Mouse (Mus musculus) skeletal muscle tissue, postnatal 0 days (tissue): ENCODE results near the gene Nae1. TPM values are rescaled to one million over a fixed set of nuclear protein-coding genes. Genes with fewer than 3 reads are reported as not detected.

Experiments
- polyA plus RNA-seq: library from polyadenylated mRNA; unstranded; fragments of >200 nt; fragmentation: Nextera tagmentation; extraction: Ambion mirVana; gene quantifications from 2 replicates; pipeline ENCODE4 v1.2.1, GENCODE M21; 2015

The Nae1 gene
- 60.7 and 62.2 TPM in 2 replicates for polyA plus RNA-seq

GRCm38 (mm10) chr8:104533971-104534778, at the start of gene Nae1, which contains the start of gene Car7:
TSS of gene Nae1 (minus strand) at chr8:104534637.
TSS of gene Car7 (plus strand) at chr8:104534689.

GRCm38 (mm10) chr8:104509061-104510006, 25.1 kb downstream of the Nae1 start, which contains the start of gene Terb1:
TSS of gene Terb1 (minus strand) at chr8:104509910.

Other genes with a start within 250 kb of the Nae1 start
- gene Cmtm2a, start 241.5 kb downstream of the Nae1 start, polyA plus RNA-seq = not detected in 2 replicates
- gene Gm45711, start 224.6 kb downstream of the Nae1 start, polyA plus RNA-seq = not detected in 2 replicates
- not detected in 2 replicates for gene Cmtm1, start 224.5 kb downstream of the Nae1 start, polyA plus RNA-seq
- gene Gm11020, start 213.1 kb downstream of the Nae1 start, polyA plus RNA-seq = not detected in 2 replicates
- gene Cmtm2b, start 212.4 kb downstream of the Nae1 start, polyA plus RNA-seq = not detected in 2 replicates
- 78.2 and 93.7 TPM in 2 replicates for gene Cmtm3, start 195.2 kb downstream of the Nae1 start, polyA plus RNA-seq
- 0.90 and 1.1 TPM in 2 replicates for gene Cmtm4, start 138.8 kb downstream of the Nae1 start, polyA plus RNA-seq
- 42.8 and 43.2 TPM in 2 replicates for gene Dync1li2, start 91.6 kb downstream of the Nae1 start, polyA plus RNA-seq
- 0.38 and 0.42 TPM in 2 replicates for gene Terb1, start 24.7 kb downstream of the Nae1 start, polyA plus RNA-seq
- 1.1 and 1.4 TPM in 2 replicates for gene Car7, start 52 bp upstream of the Nae1 start, polyA plus RNA-seq
- gene Pdp2, start 56.8 kb upstream of the Nae1 start, polyA plus RNA-seq = 5.3 and 5.4 TPM in 2 replicates
- 8.1 and 8.4 TPM in 2 replicates for gene Cdh16, start 89.8 kb upstream of the Nae1 start, polyA plus RNA-seq
- 91.8 and 103 TPM in 2 replicates for gene Rrad, start 96.7 kb upstream of the Nae1 start, polyA plus RNA-seq
- 119 and 126 TPM in 2 replicates for gene Ciao2b, start 107.3 kb upstream of the Nae1 start, polyA plus RNA-seq
- gene Ces2a, start 199.4 kb upstream of the Nae1 start, polyA plus RNA-seq = 0.08 TPM in 1 of 2 replicates, not detected in the other